Mouse (Mus musculus) monocyte, adult 59 days (primary cell): Measurements from ENCODE around the gene Dhx29. TPM values are rescaled to one million over a fixed set of nuclear protein-coding genes. Genes with fewer than 3 reads are reported as not detected.

Experiments used
- total RNA-seq, 2 experiments: library from RNA; stranded (reverse); gene quantifications; one replicate each; pipeline ENCODE4 v1.2.4; 2023

Dhx29 gene
- total RNA-seq, result 10 to 100 TPM; 12.3 to 13.6 TPM

DNA sequence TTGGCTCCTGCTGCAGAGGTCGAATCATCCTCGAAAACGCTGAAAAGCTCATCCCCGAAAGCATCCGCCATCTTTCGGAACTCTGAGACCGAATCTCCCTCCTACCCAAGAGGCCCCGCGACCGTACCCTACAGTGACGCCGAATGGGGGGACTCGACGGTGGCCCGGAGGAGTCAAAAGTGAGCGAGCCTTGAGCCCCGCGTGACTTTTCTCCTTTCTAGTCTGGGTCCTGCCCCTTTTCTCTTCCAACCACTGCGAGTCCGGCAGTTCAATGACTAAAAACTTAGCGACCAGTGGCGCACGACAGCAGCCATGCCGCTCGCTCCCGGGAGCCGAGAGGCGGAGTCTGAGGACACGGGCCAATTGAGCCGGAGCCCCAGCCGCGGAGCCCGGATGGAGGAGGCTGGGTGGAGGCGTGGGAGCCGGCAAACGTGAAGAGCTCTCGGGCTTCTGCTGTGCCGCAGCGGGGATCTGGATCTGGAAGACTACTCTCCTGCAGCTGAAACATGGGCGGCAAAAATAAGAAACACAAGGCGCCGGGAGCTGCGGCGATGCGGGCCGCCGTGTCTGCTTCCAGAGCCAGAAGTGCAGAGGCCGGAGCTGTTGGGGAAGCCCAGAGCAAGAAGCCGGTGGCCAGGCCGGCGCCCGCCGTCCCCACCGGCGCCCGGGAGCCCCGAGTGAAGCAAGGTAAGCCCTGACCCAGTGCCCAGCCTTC is at the start of gene Dhx29, which contains the start of gene Mtrex:
Gene Dhx29, plus strand, starts transcription at position 168 of the 715 bp plus-strand sequence.
Gene Mtrex, minus strand, starts transcription at position 112 of the 715 bp plus-strand sequence.

DNA sequence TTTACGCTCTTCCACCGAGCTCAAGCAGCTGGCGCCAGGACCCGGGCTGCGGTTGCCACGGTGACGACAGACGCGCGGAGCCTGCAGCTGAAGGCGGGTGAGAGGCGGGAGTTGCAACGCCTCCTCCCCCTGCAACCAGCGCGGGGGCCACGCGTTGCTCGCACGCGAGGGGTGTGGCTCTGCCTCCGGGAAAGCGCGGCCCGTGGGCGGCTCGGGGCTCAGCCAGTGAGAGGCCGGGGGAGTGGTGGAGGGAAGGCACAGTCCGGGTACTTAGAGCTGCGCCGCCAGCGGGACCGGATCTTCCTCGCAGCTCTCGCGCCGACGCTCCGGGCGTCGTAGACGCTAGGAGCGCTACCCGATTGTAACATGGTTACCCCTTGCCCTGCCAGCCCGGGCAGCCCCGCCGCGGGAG is 60.3 kb downstream of the Dhx29 start, which contains the start of gene Ccno:
Gene Ccno, plus strand, starts transcription at position 271 of the 412 bp plus-strand sequence.

DNA sequence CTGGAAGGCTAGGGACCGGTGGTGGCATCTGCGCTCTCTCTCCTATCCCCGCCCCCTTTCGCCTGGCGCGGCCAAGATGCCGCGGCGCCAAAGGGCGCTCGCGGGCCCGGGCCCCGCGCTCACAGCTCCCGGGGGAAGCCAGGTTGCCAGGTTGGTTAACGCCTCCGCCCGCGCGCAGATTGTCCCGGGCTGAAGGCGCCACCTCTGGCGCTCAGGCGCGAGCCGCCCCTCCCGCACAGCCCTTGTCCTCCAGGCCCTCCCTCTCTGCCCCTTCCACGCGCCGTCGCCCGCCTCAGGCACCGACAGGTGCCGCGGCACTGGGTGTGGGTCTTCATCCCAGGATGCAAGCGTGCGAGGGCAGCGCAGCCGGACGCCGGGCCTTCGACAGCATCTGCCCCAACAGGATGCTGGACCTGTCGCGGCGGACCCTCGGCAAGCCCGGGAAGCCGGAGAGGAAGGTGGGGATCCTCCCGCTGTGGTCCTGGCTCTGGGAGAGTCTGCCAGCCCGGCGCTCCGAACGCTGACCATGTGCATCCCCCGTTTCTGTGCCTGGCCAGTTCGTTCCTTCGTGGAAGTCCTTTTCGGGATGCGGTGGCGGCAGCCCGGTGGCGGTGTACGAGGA is 66.4 kb downstream of the Dhx29 start, which contains the start of gene Mcidas:
Gene Mcidas, plus strand, starts transcription at position 315 of the 622 bp plus-strand sequence.

Other genes with a start within 250 kb of the Dhx29 start
- gene Plpp1, start 126.7 kb upstream of the Dhx29 start, total RNA-seq, result 1 to 10 TPM; 9.4 TPM
- gene Mtrex, start 56 bp upstream of the Dhx29 start, total RNA-seq, result 10 to 100 TPM; 36.4 to 47.3 TPM
- 1 to 10 TPM in 1 of 2 experiments, under 1 TPM in 1; 0.27 to 1.0 TPM for gene Ccno, start 60.3 kb downstream of the Dhx29 start, total RNA-seq
- not detected for gene Mcidas, start 66.4 kb downstream of the Dhx29 start, total RNA-seq
- gene Cdc20b, start 107.7 kb downstream of the Dhx29 start, total RNA-seq, result not detected
- not detected for gene Gpx8, start 119.0 kb downstream of the Dhx29 start, total RNA-seq
- under 1 TPM in 1 of 2 experiments, not detected in 1; 0.97 TPM for gene Gzma, start 173.5 kb downstream of the Dhx29 start, total RNA-seq